Mouse (Mus musculus): Measurements from ENCODE around the gene Pogk. TPM values are rescaled to one million over a fixed set of nuclear protein-coding genes. Genes with fewer than 3 reads are reported as not detected.

The Pogk gene
- polyA plus RNA-seq, 1 experiment from 2014 or later, result 49.5 TPM

GRCm38 (mm10) chr1:166403846-166404245 lies 5.8 kb downstream of the Pogk start:
- no peak for ATAC-seq (replicated peaks; ENCODE audit: low FRiP score)
- DNase-seq (ENCODE audit: low spot score), result no peak

GRCm38 (mm10) chr1:166402003-166402402 lies 7.7 kb downstream of the Pogk start:
- Histone ChIP-seq H3K4me2 (ENCODE audit: low read depth, low read length, severe bottlenecking) (no peak overlapping the region), H3K9ac (ENCODE audit: low read length) (no peak overlapping the region), H3K27ac (ENCODE audit: low read depth, low read length) (no peak overlapping the region), H3K4me3 (ENCODE audit: low read depth, low read length) (no peak overlapping the region), H3K27me3 (ENCODE audit: control insufficient read depth, insufficient read depth, low read length) (no peaks in the 10 kb centered on the region), H3K9me3 (ENCODE audit: control insufficient read depth, low read length) (no peaks in the 10 kb centered on the region), H3K4me1 (replicated peaks; ENCODE audit: control insufficient read depth, insufficient read depth, low read length) (no peaks in the 10 kb centered on the region), H3K36me3 (ENCODE audit: control insufficient read depth, insufficient read depth, low read length) (peaks cover 22% of the 10 kb centered on the region)
- no peak for DNase-seq (ENCODE audit: low spot score)
- WGBS, result 89% methylated on average over 4 of the region's 4 CpGs
- no peak for ATAC-seq (replicated peaks; ENCODE audit: low FRiP score)

More at GRCm38 (mm10) chr1:166403846-166404245, 5.8 kb downstream of the Pogk start:
- peaks cover 6% of the 10 kb centered on the region; the same call in 1 of the 2 replicates for H3K4me1 ChIP-seq (replicated peaks; ENCODE audit: control insufficient read depth, insufficient read depth, low read length)
- no peaks in the 10 kb centered on the region for H3K9me3 ChIP-seq (ENCODE audit: control insufficient read depth, low read length)
- H3K9ac ChIP-seq (ENCODE audit: low read length), result no peak overlapping the region
- no peaks in the 10 kb centered on the region for H3K27me3 ChIP-seq (ENCODE audit: control insufficient read depth, insufficient read depth, low read length)
- H3K36me3 ChIP-seq (ENCODE audit: control insufficient read depth, insufficient read depth, low read length), result peaks cover 16% of the 10 kb centered on the region
- H3K4me2 ChIP-seq (ENCODE audit: low read depth, low read length, severe bottlenecking), result no peak overlapping the region
- H3K27ac ChIP-seq (ENCODE audit: low read depth, low read length), result no peak overlapping the region
- WGBS, result 97% methylated on average over 3 of the region's 3 CpGs
- no peak overlapping the region for H3K4me3 ChIP-seq (ENCODE audit: low read depth, low read length)

- H3K4me2 ChIP-seq (ENCODE audit: low read depth, low read length, severe bottlenecking), result no peak overlapping the region
- no peak; the same call in 1 of the 2 replicates for ATAC-seq (replicated peaks; ENCODE audit: low FRiP score)
- DNase-seq (ENCODE audit: low spot score), result no peak
- H3K27ac ChIP-seq (ENCODE audit: low read depth, low read length), result no peak overlapping the region
- H3K36me3 ChIP-seq (ENCODE audit: control insufficient read depth, insufficient read depth, low read length), result peaks cover 26% of the 10 kb centered on the region
- no peak overlapping the region for H3K4me3 ChIP-seq (ENCODE audit: low read depth, low read length)
- H3K9me3 ChIP-seq (ENCODE audit: control insufficient read depth, low read length), result no peaks in the 10 kb centered on the region
- H3K4me1 ChIP-seq (replicated peaks; ENCODE audit: control insufficient read depth, insufficient read depth, low read length), result no peaks in the 10 kb centered on the region
- H3K9ac ChIP-seq (ENCODE audit: low read length), result no peak overlapping the region
- H3K27me3 ChIP-seq (ENCODE audit: control insufficient read depth, insufficient read depth, low read length), result no peaks in the 10 kb centered on the region
Measured at GRCm38 (mm10) chr1:166401455-166401854, 8.2 kb downstream of the Pogk start.

- ATAC-seq (replicated peaks; ENCODE audit: low FRiP score), result no peak
- no peak overlapping the region for H3K4me2 ChIP-seq (ENCODE audit: low read depth, low read length, severe bottlenecking)
- no peak for DNase-seq (ENCODE audit: low spot score)
- 95% methylated on average over 6 of the region's 6 CpGs for WGBS
- no peak overlapping the region for H3K27ac ChIP-seq (ENCODE audit: low read depth, low read length)
- H3K36me3 ChIP-seq (ENCODE audit: control insufficient read depth, insufficient read depth, low read length), result peaks cover 22% of the 10 kb centered on the region
- H3K9ac ChIP-seq (ENCODE audit: low read length), result no peak overlapping the region
- H3K4me3 ChIP-seq (ENCODE audit: low read depth, low read length), result no peak overlapping the region
- no peaks in the 10 kb centered on the region for H3K9me3 ChIP-seq (ENCODE audit: control insufficient read depth, low read length)
- no peaks in the 10 kb centered on the region for H3K4me1 ChIP-seq (replicated peaks; ENCODE audit: control insufficient read depth, insufficient read depth, low read length)
- no peaks in the 10 kb centered on the region for H3K27me3 ChIP-seq (ENCODE audit: control insufficient read depth, insufficient read depth, low read length)
Measured at GRCm38 (mm10) chr1:166396381-166396780, 13.3 kb downstream of the Pogk start.

- Histone ChIP-seq H3K4me3 (ENCODE audit: low read depth, low read length) (no peak overlapping the region), H3K9me3 (ENCODE audit: control insufficient read depth, low read length) (no peaks in the 10 kb centered on the region), H3K9ac (ENCODE audit: low read length) (no peak overlapping the region), H3K4me2 (ENCODE audit: low read depth, low read length, severe bottlenecking) (no peak overlapping the region), H3K4me1 (replicated peaks; ENCODE audit: control insufficient read depth, insufficient read depth, low read length) (no peaks in the 10 kb centered on the region), H3K36me3 (ENCODE audit: control insufficient read depth, insufficient read depth, low read length) (peaks cover 22% of the 10 kb centered on the region), H3K27ac (ENCODE audit: low read depth, low read length) (no peak overlapping the region), H3K27me3 (ENCODE audit: control insufficient read depth, insufficient read depth, low read length) (no peaks in the 10 kb centered on the region)
- no peak for DNase-seq (ENCODE audit: low spot score)
- no peak for ATAC-seq (replicated peaks; ENCODE audit: low FRiP score)
- 88% methylated on average over 5 of the region's 5 CpGs for WGBS
Measured at GRCm38 (mm10) chr1:166395661-166396060, 14.0 kb downstream of the Pogk start.

- H3K4me3 ChIP-seq (ENCODE audit: low read depth, low read length), result no peak overlapping the region
- H3K9ac ChIP-seq (ENCODE audit: low read length), result no peak overlapping the region
- no peak overlapping the region for H3K4me2 ChIP-seq (ENCODE audit: low read depth, low read length, severe bottlenecking)
- WGBS, result 83% methylated on average over 4 of the region's 4 CpGs
- no peaks in the 10 kb centered on the region for H3K4me1 ChIP-seq (replicated peaks; ENCODE audit: control insufficient read depth, insufficient read depth, low read length)
- no peaks in the 10 kb centered on the region for H3K27me3 ChIP-seq (ENCODE audit: control insufficient read depth, insufficient read depth, low read length)
- DNase-seq (ENCODE audit: low spot score), result no peak
- peaks cover 24% of the 10 kb centered on the region for H3K36me3 ChIP-seq (ENCODE audit: control insufficient read depth, insufficient read depth, low read length)
- no peak for ATAC-seq (replicated peaks; ENCODE audit: low FRiP score)
- H3K27ac ChIP-seq (ENCODE audit: low read depth, low read length), result no peak overlapping the region
- no peaks in the 10 kb centered on the region for H3K9me3 ChIP-seq (ENCODE audit: control insufficient read depth, low read length)
Measured at GRCm38 (mm10) chr1:166394770-166395169, 14.9 kb downstream of the Pogk start.

- WGBS, result 94% methylated on average over 6 of the region's 6 CpGs
- Histone ChIP-seq H3K4me2 (ENCODE audit: low read depth, low read length, severe bottlenecking) (no peak overlapping the region), H3K9me3 (ENCODE audit: control insufficient read depth, low read length) (no peaks in the 10 kb centered on the region), H3K9ac (ENCODE audit: low read length) (no peak overlapping the region), H3K27me3 (ENCODE audit: control insufficient read depth, insufficient read depth, low read length) (no peaks in the 10 kb centered on the region), H3K27ac (ENCODE audit: low read depth, low read length) (no peak overlapping the region), H3K4me3 (ENCODE audit: low read depth, low read length) (no peak overlapping the region), H3K36me3 (ENCODE audit: control insufficient read depth, insufficient read depth, low read length) (peaks cover 26% of the 10 kb centered on the region), H3K4me1 (replicated peaks; ENCODE audit: control insufficient read depth, insufficient read depth, low read length) (no peaks in the 10 kb centered on the region)
- ATAC-seq (replicated peaks; ENCODE audit: low FRiP score), result no peak
- no peak for DNase-seq (ENCODE audit: low spot score)
Measured at GRCm38 (mm10) chr1:166391671-166392070, 18.0 kb downstream of the Pogk start.

- Histone ChIP-seq H3K9me3 (ENCODE audit: control insufficient read depth, low read length) (no peaks in the 10 kb centered on the region), H3K27me3 (ENCODE audit: control insufficient read depth, insufficient read depth, low read length) (no peaks in the 10 kb centered on the region), H3K9ac (ENCODE audit: low read length) (no peak overlapping the region), H3K27ac (ENCODE audit: low read depth, low read length) (no peak overlapping the region), H3K4me2 (ENCODE audit: low read depth, low read length, severe bottlenecking) (no peak overlapping the region), H3K4me3 (ENCODE audit: low read depth, low read length) (no peak overlapping the region), H3K36me3 (ENCODE audit: control insufficient read depth, insufficient read depth, low read length) (peaks cover 29% of the 10 kb centered on the region), H3K4me1 (replicated peaks; ENCODE audit: control insufficient read depth, insufficient read depth, low read length) (no peaks in the 10 kb centered on the region)
- WGBS, result 96% methylated on average over 16 of the region's 16 CpGs
- DNase-seq (ENCODE audit: low spot score), result no peak
- ATAC-seq (replicated peaks; ENCODE audit: low FRiP score), result no peak
Measured at GRCm38 (mm10) chr1:166389406-166390125, 20.1 kb downstream of the Pogk start.

GRCm38 (mm10) chr1:166388511-166388910 lies 21.2 kb downstream of the Pogk start:
- Histone ChIP-seq H3K36me3 (ENCODE audit: control insufficient read depth, insufficient read depth, low read length) (peaks cover 30% of the 10 kb centered on the region), H3K9me3 (ENCODE audit: control insufficient read depth, low read length) (no peaks in the 10 kb centered on the region), H3K4me2 (ENCODE audit: low read depth, low read length, severe bottlenecking) (no peak overlapping the region), H3K27me3 (ENCODE audit: control insufficient read depth, insufficient read depth, low read length) (no peaks in the 10 kb centered on the region), H3K4me1 (replicated peaks; ENCODE audit: control insufficient read depth, insufficient read depth, low read length) (no peaks in the 10 kb centered on the region), H3K4me3 (ENCODE audit: low read depth, low read length) (no peak overlapping the region), H3K27ac (ENCODE audit: low read depth, low read length) (no peak overlapping the region), H3K9ac (ENCODE audit: low read length) (no peak overlapping the region)
- ATAC-seq (replicated peaks; ENCODE audit: low FRiP score) (no peak), DNase-seq (ENCODE audit: low spot score) (no peak)
- WGBS, result 96% methylated on average over 11 of the region's 11 CpGs
